20 mouse cellular contexts compared by ENCODE assay signal in the genomic region with DNA sequence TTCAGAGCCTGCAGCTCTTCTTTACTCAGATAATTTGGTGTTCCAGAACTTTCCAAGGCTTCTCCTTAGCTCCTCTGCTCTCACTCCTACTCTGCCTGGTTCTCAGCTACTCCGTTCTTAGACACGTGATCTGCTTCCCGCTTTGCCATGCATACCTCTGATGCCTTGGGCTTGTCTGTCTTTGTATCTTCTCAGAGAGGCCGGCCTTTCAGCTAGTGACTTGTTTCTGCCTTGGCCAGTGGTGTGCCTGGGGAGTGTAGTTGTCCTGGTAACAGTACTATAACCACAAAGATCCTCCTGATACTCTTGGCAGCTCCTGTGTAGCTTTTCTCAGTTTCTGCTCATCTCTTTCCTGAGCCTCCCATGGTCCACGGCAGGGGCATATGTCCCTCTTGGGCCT. TPM values are rescaled to one million over a fixed set of nuclear protein-coding genes. Genes with fewer than 3 reads are reported as not detected.
A peak's percentile ranks its signal among the peaks of the same experiment; 100 is the strongest.
DNase-seq lines count a peak whose midpoint lies in the region; ATAC-seq and TF ChIP-seq lines count a peak whose summit lies in the region.
"Had no signal": no experiment of that assay in that cellular context is flagged by ENCODE, and none has a peak within 500 bp of the region (broad histone marks: within the 10 kb centered on the region; RNA-seq: fewer than 3 reads in every experiment).

No protein-coding gene starts in this region.

- H3K27ac ChIP-seq in heart, adult 2 months = peak overlapping the region; percentile 52; the same call in 1 of the 2 replicates
- 0 out of 2 replicates have a peak overlapping the region, but pooled peaks have one; percentile 25 for H3K27ac ChIP-seq in midbrain, embryonic 10.5 days (replicated peaks)
- H3K27ac ChIP-seq in midbrain, embryonic 11.5 days (ENCODE audit: low read depth, low read length) = no peak overlapping the region
- H3K27ac ChIP-seq in hindbrain, postnatal 0 days = peak overlapping the region; percentile 71
- H3K27ac ChIP-seq in stomach, embryonic 16.5 days (ENCODE audit: low read length) = peak overlapping the region; percentile 32; the same call in 1 of the 2 replicates

- H3K27me3 ChIP-seq in heart, adult 2 months (ENCODE audit: control insufficient read depth, insufficient read depth, low read length) = no peaks in the 10 kb centered on the region
- H3K27me3 ChIP-seq in midbrain, embryonic 10.5 days (ENCODE audit: low read depth, poor library complexity, severe bottlenecking) = no peaks in the 10 kb centered on the region
- no peaks in the 10 kb centered on the region for H3K27me3 ChIP-seq in midbrain, embryonic 11.5 days (ENCODE audit: control insufficient read depth, insufficient read depth, low read length)
- H3K27me3 ChIP-seq in hindbrain, postnatal 0 days (ENCODE audit: insufficient read depth, low read length) = no peaks in the 10 kb centered on the region
- H3K27me3 ChIP-seq in stomach, embryonic 16.5 days (ENCODE audit: control insufficient read depth, insufficient read depth, low read length) = no peaks in the 10 kb centered on the region

- WGBS in heart, adult 2 months = 29% methylated on average over 5 of the region's 5 CpGs
- 81% methylated on average over 5 of the region's 5 CpGs for WGBS in midbrain, embryonic 10.5 days
- 74% methylated on average over 5 of the region's 5 CpGs for WGBS in midbrain, embryonic 11.5 days
- WGBS in hindbrain, postnatal 0 days = 28% methylated on average over 5 of the region's 5 CpGs
- 75% methylated on average over 5 of the region's 5 CpGs for WGBS in stomach, embryonic 16.5 days

- TF ChIP-seq EP300 in heart, adult 2 months (IDR thresholded peaks at IDR 0.05; ENCODE audit: insufficient read depth, low read depth, low read length) = no peak

- peak in 1 of 2 experiments; percentile 11 for DNase-seq in heart, adult 2 months
- no peak for DNase-seq in heart, postnatal 25 days (ENCODE audit: low spot score)
- no peak for DNase-seq in midbrain, embryonic 10.5 days (ENCODE audit: low spot score)
- DNase-seq in midbrain, embryonic 11.5 days (ENCODE audit: low spot score, missing footprints) = no peak
- DNase-seq in hindbrain, postnatal 0 days (ENCODE audit: low spot score) = peak; percentile 59
- no peak for DNase-seq in embryo, embryonic 11 days
- DNase-seq in adrenal gland, adult 18-20 months (ENCODE audit: low spot score in 2 of 2) = no peak
- DNase-seq: adrenal gland, postnatal 10 days; B cell, adult 2 months; cerebellum, adult 9-11 months; gastrocnemius, postnatal 14 days; kidney, postnatal 14 days; liver; lung, adult 2 months; right cerebral cortex, postnatal 14 days; thymus, adult 2 months had no signal

- no peaks in the 10 kb centered on the region for H3K36me3 ChIP-seq in heart, adult 2 months (ENCODE audit: control insufficient read depth, insufficient read depth, low read length)
- peaks cover 94% of the 10 kb centered on the region for H3K36me3 ChIP-seq in midbrain, embryonic 10.5 days
- H3K36me3 ChIP-seq in midbrain, embryonic 11.5 days (ENCODE audit: control insufficient read depth, insufficient read depth, low read length) = 0 out of 2 replicates have a peak, but pooled peaks cover 2% of the 10 kb centered on the region
- peaks cover 31% of the 10 kb centered on the region for H3K36me3 ChIP-seq in hindbrain, postnatal 0 days (ENCODE audit: insufficient read depth, low read length)
- peaks cover 4% of the 10 kb centered on the region; the same call in 1 of the 2 replicates for H3K36me3 ChIP-seq in stomach, embryonic 16.5 days (ENCODE audit: control insufficient read depth, insufficient read depth, low read length)

- intact Hi-C loops in heart, adult 2 months (cut with DNase I) = no loop called here
- intact Hi-C loops in heart, postnatal 25 days (cut with DNase I) = no loop called here

- no peaks in the 10 kb centered on the region for H3K9me3 ChIP-seq in midbrain, embryonic 10.5 days (replicated peaks)
- no peaks in the 10 kb centered on the region for H3K9me3 ChIP-seq in midbrain, embryonic 11.5 days (ENCODE audit: control insufficient read depth, low read length)
- no peaks in the 10 kb centered on the region for H3K9me3 ChIP-seq in hindbrain, postnatal 0 days (ENCODE audit: low read length)
- no peaks in the 10 kb centered on the region for H3K9me3 ChIP-seq in stomach, embryonic 16.5 days (replicated peaks; ENCODE audit: control insufficient read depth, low read length)

- no peak overlapping the region for H3K4me2 ChIP-seq in midbrain, embryonic 11.5 days
- H3K4me2 ChIP-seq in hindbrain, postnatal 0 days (ENCODE audit: low read depth, low read length) = no peak overlapping the region
- H3K4me2 ChIP-seq in stomach, embryonic 16.5 days (ENCODE audit: low read depth, low read length) = no peak overlapping the region

- ATAC-seq in midbrain, embryonic 11.5 days (ENCODE audit: low FRiP score) = no peak
- peak; percentile 88 for ATAC-seq in hindbrain, postnatal 0 days
- no peak for ATAC-seq in stomach, embryonic 16.5 days (ENCODE audit: insufficient read depth, low FRiP score)
- ATAC-seq: forebrain, embryonic 16.5 days; intestine, postnatal 0 days had no signal

- H3K4me1 ChIP-seq in heart, adult 2 months (ENCODE audit: control insufficient read depth, insufficient read depth, low read length) = peaks cover 1% of the 10 kb centered on the region; the same call in 1 of the 2 replicates
- peaks cover 8% of the 10 kb centered on the region for H3K4me1 ChIP-seq in midbrain, embryonic 10.5 days
- H3K4me1 ChIP-seq in midbrain, embryonic 11.5 days (ENCODE audit: control insufficient read depth, insufficient read depth, low read length) = no peaks in the 10 kb centered on the region
- no peaks in the 10 kb centered on the region for H3K4me1 ChIP-seq in hindbrain, postnatal 0 days (ENCODE audit: insufficient read depth, low read length)
- no peaks in the 10 kb centered on the region for H3K4me1 ChIP-seq in stomach, embryonic 16.5 days (ENCODE audit: control insufficient read depth, insufficient read depth, low read length)

- no peak for TF ChIP-seq CTCF in heart, adult 2 months (IDR thresholded peaks at IDR 0.05)
- TF ChIP-seq CTCF in hindbrain, postnatal 0 days (IDR thresholded peaks at IDR 0.05; ENCODE audit: low read depth) = no peak

- H3K9ac ChIP-seq in heart, adult 2 months (ENCODE audit: low read depth, low read length) = no peak overlapping the region
- H3K9ac ChIP-seq in midbrain, embryonic 11.5 days (ENCODE audit: low read length) = no peak overlapping the region
- no peak overlapping the region for H3K9ac ChIP-seq in hindbrain, postnatal 0 days (replicated peaks; ENCODE audit: low read length)
- H3K9ac ChIP-seq in stomach, embryonic 16.5 days (ENCODE audit: low read length) = no peak overlapping the region

- no peak overlapping the region for H3K4me3 ChIP-seq in heart, adult 2 months
- H3K4me3 ChIP-seq in midbrain, embryonic 10.5 days = no peak overlapping the region
- no peak overlapping the region for H3K4me3 ChIP-seq in midbrain, embryonic 11.5 days (ENCODE audit: low read depth, low read length)
- H3K4me3 ChIP-seq in hindbrain, postnatal 0 days (ENCODE audit: low read length) = no peak overlapping the region
- H3K4me3 ChIP-seq in stomach, embryonic 16.5 days (replicated peaks; ENCODE audit: low read length) = no peak overlapping the region
- H3K4me3 ChIP-seq: erythroblast, embryonic 14.5 days had no signal

- no peak for TF ChIP-seq POLR2A in heart, adult 2 months (IDR thresholded peaks at IDR 0.05; ENCODE audit: insufficient read depth, low read depth, low read length)

- H3K79me2 ChIP-seq in heart, adult 2 months (replicated peaks; ENCODE audit: control insufficient read depth, insufficient read depth, low read length) = no peaks in the 10 kb centered on the region

RNA-seq across cellular contexts. Expression of gene Dhx35, which starts 38.6 kb away (rescaled TPM):
- 10 to 100 TPM; 15.2 to 17.5 TPM for total RNA-seq in heart, adult 2 months (2021)
- 21.6 and 21.9 TPM in 2 replicates for polyA plus RNA-seq in heart, adult 2 months (2012; rRNA removed)
- total RNA-seq in heart, postnatal 25 days (2021) = 10 to 100 TPM; 16.2 to 17.8 TPM
- 17.7 and 19.6 TPM in 2 replicates for polyA plus RNA-seq in midbrain, embryonic 10.5 days (2016; fragmentation: Nextera tagmentation; extraction: Ambion mirVana)
- polyA plus RNA-seq in midbrain, embryonic 11.5 days (2014; fragmentation: Nextera tagmentation; extraction: Ambion mirVana) = 16.1 and 18.3 TPM in 2 replicates
- total RNA-seq in hindbrain, postnatal 0 days (2014; rRNA removed) = 23.8 and 30.7 TPM in 2 replicates
- 10.0 and 10.8 TPM in 2 replicates for polyA plus RNA-seq in hindbrain, postnatal 0 days (2015; fragmentation: Nextera tagmentation; extraction: Ambion mirVana)
- polyA plus RNA-seq in stomach, embryonic 16.5 days (2015; fragmentation: Nextera tagmentation; extraction: Ambion mirVana) = 11.9 and 13.3 TPM in 2 replicates
- 10 to 100 TPM in 1 of 2 experiments, 1 to 10 TPM in 1; 9.7 to 11.1 TPM for total RNA-seq in adrenal gland, adult 18-20 months (2021)
